Mouse (Mus musculus) Patski (cell line): Measurements from ENCODE around the gene Vps4a. TPM values are rescaled to one million over a fixed set of nuclear protein-coding genes. Genes with fewer than 3 reads are reported as not detected.

Experiments used
- ATAC-seq: fragments of 100-300 bp; one replicate; pipeline ENCODE4 v1.8.0; 2021
- CTCF ChIA-PET: fragments of 350-600 bp; sonication (Branson Sonifier 250); formaldehyde crosslinking; loops from one replicate; lab custom pipeline; 2022; ENCODE audit warnings: inconsistent platforms; lab: Charles Lee
- POLR2A ChIA-PET: fragments of 350-600 bp; sonication (Branson Sonifier 250); formaldehyde crosslinking; loops from one replicate; lab custom pipeline; 2022; ENCODE audit warnings: antibody characterized with exemption, inconsistent platforms; lab: Charles Lee
- DNase-seq: peaks from one replicate; pipeline ENCODE4 v3.0.0-alpha.2; 2011; ENCODE audit warnings: low read depth, low spot score
- H3K27me3 ChIP-seq: fragments of 371-371 bp; one replicate; pipeline ENCODE4 v1.5.1; 2021
- CTCF ChIP-seq: fragments of 100-300 bp; IDR thresholded peaks from one replicate; pipeline ENCODE4 v1.5.1; 2021
- in situ Hi-C: fragments of 300-500 bp; cut with MboI; formaldehyde crosslinking; loops from 3 replicates; pipeline ENCODE4 v1.11.1; 2018; ENCODE audit warnings: low pct_unique_long_range_greater_than_20kb, mixed read lengths
- polyA plus RNA-seq: library from polyadenylated mRNA; unstranded; gene quantifications from one replicate; pipeline ENCODE4 v1.2.3, GENCODE M21; 2021

Vps4a gene
- polyA plus RNA-seq, 1 experiment from 2014 or later = 57.2 TPM

DNA sequence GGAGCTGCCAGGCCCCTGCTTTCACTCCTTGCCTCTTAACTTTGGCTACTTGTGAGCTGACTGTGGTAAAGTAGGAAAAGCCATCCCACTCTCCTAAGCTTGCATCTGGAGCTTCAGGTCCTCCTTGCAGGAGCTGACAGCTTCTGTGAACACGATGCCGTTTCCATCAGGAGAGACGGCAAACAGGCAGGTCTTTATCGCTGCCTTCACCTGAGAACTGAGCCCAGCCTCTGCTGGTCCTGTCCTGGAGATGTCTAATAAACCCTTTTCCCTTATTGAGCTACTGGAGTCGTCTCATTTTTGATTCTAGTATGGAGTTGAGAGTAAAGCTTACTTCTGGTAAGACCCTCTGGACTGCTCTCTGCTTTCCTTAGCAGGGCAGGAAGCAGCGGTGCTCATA is 14.5 kb downstream of the Vps4a start:
- in situ Hi-C loops = no loop called here
- no peak for TF ChIP-seq CTCF
- no peaks in the 10 kb centered on the region for H3K27me3 ChIP-seq
- DNase-seq (no peak), ATAC-seq (no peak)
- CTCF ChIA-PET = interaction anchor here (1.0 to 2.0 kb wide), 6 partner anchors 9 to 158 kb away, joined by 3 to 7 read pairs (median 4); no protein-coding TSS in a partner anchor
- POLR2A ChIA-PET = interaction anchor here (1.5 kb wide), 1 partner anchor 10 kb away, joined by 4 read pairs; no protein-coding TSS in a partner anchor

GRCm38 (mm10) chr8:107046976-107047375 is 16.0 kb downstream of the Vps4a start:
- no peak for TF ChIP-seq CTCF
- no peaks in the 10 kb centered on the region for H3K27me3 ChIP-seq
- CTCF ChIA-PET = interaction anchor here (1.4 kb wide), 1 partner anchor 160 kb away, joined by 4 read pairs; no protein-coding TSS in a partner anchor
- in situ Hi-C loops = no loop called here
- ATAC-seq (no peak), DNase-seq (no peak)
- POLR2A ChIA-PET = no interaction called here

DNA sequence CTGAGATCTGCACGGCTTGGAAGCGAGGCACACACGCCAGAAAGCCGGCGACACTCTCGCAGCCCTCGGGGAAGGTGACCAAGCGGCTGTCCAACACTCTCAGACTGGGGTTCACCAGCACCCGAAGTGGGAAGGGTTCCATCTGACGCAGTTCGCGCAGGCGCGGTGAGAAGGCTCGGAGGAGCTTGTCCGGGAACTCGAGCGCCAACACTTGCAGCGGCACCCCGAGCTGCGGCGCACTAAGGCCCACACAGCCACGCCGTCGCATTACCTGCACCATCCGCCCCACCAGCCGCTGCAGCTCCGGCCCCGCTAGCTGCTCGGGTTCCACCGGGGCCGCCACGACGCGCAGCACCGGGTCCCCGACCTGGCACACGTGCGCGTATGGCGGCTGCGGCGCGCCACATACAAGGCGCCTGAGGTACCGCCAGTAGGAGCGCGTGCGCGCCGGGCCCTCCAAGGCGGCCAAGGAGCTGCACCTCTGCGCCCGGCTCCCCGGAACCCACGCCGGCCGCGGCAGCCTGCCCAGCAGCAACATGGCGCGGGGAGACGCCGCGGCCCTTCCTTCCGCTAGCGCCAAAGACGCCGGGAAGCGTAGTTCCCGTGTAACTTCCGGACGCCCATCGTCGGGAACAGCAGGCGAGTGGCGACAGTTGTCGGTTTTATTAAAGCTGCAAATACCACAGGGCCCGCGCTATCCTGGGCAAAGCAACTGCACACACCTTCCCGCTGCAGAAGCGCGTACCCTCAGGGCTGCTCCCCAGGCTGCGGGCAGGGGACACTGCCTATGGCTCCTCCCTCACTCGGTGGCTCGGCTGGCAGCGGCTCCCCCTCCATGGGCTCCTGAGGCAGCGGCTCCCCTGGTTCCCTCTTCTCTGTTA is 17.3 kb downstream of the Vps4a start, which contains the start of gene Pdf:
Gene Pdf, minus strand, starts transcription at position 554 of the 881 bp plus-strand sequence.
- DNase-seq = no peak
- no peak for TF ChIP-seq CTCF
- H3K27me3 ChIP-seq = no peaks in the 10 kb centered on the region
- in situ Hi-C loops = no loop called here
- POLR2A ChIA-PET = interaction anchor here (1.1 to 1.6 kb wide), 5 partner anchors 9 to 17 kb away, joined by 3 to 6 read pairs (median 4); partner anchors contain the start of gene Tmed6
- CTCF ChIA-PET = interaction anchor here (0.7 to 1.0 kb wide), 2 partner anchors 14 to 20 kb away, joined by 3 to 4 read pairs; no protein-coding TSS in a partner anchor
- peak; percentile 69 for ATAC-seq

DNA sequence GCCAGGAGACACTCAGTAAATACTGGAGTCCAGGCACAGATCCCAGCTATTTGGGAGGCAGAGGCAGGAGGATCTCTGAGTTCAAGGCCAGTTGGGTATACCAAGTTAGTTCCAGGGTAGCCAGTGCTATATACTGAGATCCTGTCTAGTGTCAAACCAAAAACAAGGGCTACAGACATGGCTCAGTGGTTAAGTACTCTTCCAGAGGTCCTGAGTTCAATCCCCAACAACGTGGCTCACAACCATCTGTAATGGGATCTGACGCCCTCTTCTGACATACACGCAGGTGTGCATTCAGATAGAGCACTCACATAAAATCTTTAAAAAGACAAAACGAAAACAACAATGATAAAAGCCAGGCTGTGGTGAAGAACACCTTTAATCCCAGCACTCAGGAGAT is 18.5 kb downstream of the Vps4a start:
- ATAC-seq = no peak
- in situ Hi-C loops = no loop called here
- no peak for DNase-seq
- no peak for TF ChIP-seq CTCF
- ChIA-PET POLR2A (interaction anchor here (0.7 to 1.6 kb wide), 3 partner anchors 10 to 26 kb away, joined by 3 to 6 read pairs (median 4); partner anchors contain the start of gene Tmed6), CTCF (no interaction called here)
- H3K27me3 ChIP-seq = no peaks in the 10 kb centered on the region

GRCm38 (mm10) chr8:107052046-107052445 is 21.0 kb downstream of the Vps4a start:
- CTCF ChIA-PET = no interaction called here
- POLR2A ChIA-PET = no interaction called here
- DNase-seq (no peak), ATAC-seq (no peak)
- H3K27me3 ChIP-seq = no peaks in the 10 kb centered on the region
- in situ Hi-C loops = no loop called here
- TF ChIP-seq CTCF = no peak

- in situ Hi-C loops = no loop called here
- ChIA-PET POLR2A (interaction anchor here (1.3 to 1.5 kb wide), 2 partner anchors 14 to 39 kb away, joined by 4 read pairs; no protein-coding TSS in a partner anchor), CTCF (interaction anchor here (1.1 kb wide), 1 partner anchor 168 kb away, joined by 4 read pairs; no protein-coding TSS in a partner anchor)
- peak; percentile 83 for ATAC-seq
- no peak for TF ChIP-seq CTCF
- DNase-seq = peak; percentile 82
- H3K27me3 ChIP-seq = no peaks in the 10 kb centered on the region
These were observed 25.3 kb downstream of the Vps4a start, which contains the start of the genes Cog8 and Nip7 for GRCm38 (mm10) chr8:107056076-107056972. Cog8 (minus strand) TSS chr8:107056689. Nip7 (plus strand) TSS chr8:107056877.

- ChIA-PET POLR2A (interaction anchor here (0.6 to 1.5 kb wide), 3 partner anchors 13 to 122 kb away, joined by 3 to 4 read pairs (median 3); partner anchors contain the start of gene Sntb2), CTCF (no interaction called here)
- DNase-seq = no peak
- in situ Hi-C loops = no loop called here
- no peak for TF ChIP-seq CTCF
- H3K27me3 ChIP-seq = no peaks in the 10 kb centered on the region
- ATAC-seq = peak; percentile 37
These were observed 25.9 kb downstream of the Vps4a start for GRCm38 (mm10) chr8:107056973-107057369.

- ChIA-PET CTCF (no interaction called here), POLR2A (no interaction called here)
- in situ Hi-C loops = no loop called here
- TF ChIP-seq CTCF = no peak
- DNase-seq (no peak), ATAC-seq (no peak)
- H3K27me3 ChIP-seq = no peaks in the 10 kb centered on the region
These were observed 31.6 kb downstream of the Vps4a start for GRCm38 (mm10) chr8:107062613-107063012.

GRCm38 (mm10) chr8:107065511-107066496 is 34.8 kb downstream of the Vps4a start, which contains the start of gene Tmed6:
Tmed6 (minus strand) TSS chr8:107065644.
- POLR2A ChIA-PET = interaction anchor here (0.9 to 1.7 kb wide), 4 partner anchors 8 to 131 kb away, joined by 3 to 11 read pairs (median 3); partner anchors contain the start of genes Pdf and Sntb2
- in situ Hi-C loops = no loop called here
- no peak for ATAC-seq
- no peak for DNase-seq
- TF ChIP-seq CTCF = no peak
- CTCF ChIA-PET = interaction anchor here (0.8 to 1.3 kb wide), 2 partner anchors 22 to 27 kb away, joined by 3 to 4 read pairs; no protein-coding TSS in a partner anchor
- H3K27me3 ChIP-seq = no peaks in the 10 kb centered on the region
